Mouse (Mus musculus) C2C12 (cell line): ENCODE data around the gene Gm37419.

ENCODE experiments used
- CEBPB ChIP-seq: IDR thresholded peaks from one replicate; pipeline ENCODE4 v1.6.1; 2011; ENCODE audit warnings: low read depth, mild to moderate bottlenecking, control low read depth, moderate library complexity
- CTCF ChIP-seq: IDR thresholded peaks from one replicate; pipeline ENCODE4 v1.5.1; 2011; ENCODE audit not compliant: control insufficient read depth, insufficient read depth, insufficient read length
- FOSL1 ChIP-seq: IDR thresholded peaks from one replicate; pipeline ENCODE4 v1.8.0; 2011; ENCODE audit warnings: mild to moderate bottlenecking, low read length; ENCODE audit not compliant: poor library complexity, insufficient read depth, severe bottlenecking
- MAX ChIP-seq: IDR thresholded peaks from one replicate; pipeline ENCODE4 v1.6.1; 2011; ENCODE audit warnings: mild to moderate bottlenecking, control low read depth
- MYOD1 ChIP-seq: IDR thresholded peaks from one replicate; pipeline ENCODE4 v1.6.1; 2011; ENCODE audit warnings: low read depth; ENCODE audit not compliant: control insufficient read depth, insufficient read length
- USF1 ChIP-seq: IDR thresholded peaks from one replicate; pipeline ENCODE4 v1.6.1; 2011; ENCODE audit warnings: low read depth, mild to moderate bottlenecking, control low read depth, moderate library complexity

- TF ChIP-seq CTCF (no peak), CEBPB (no peak), USF1 (no peak), MAX (no peak), MYOD1 (no peak), FOSL1 (no peak)
Measured at GRCm38 (mm10) chr16:23962401-23962800, 25.9 kb upstream of the Gm37419 start.
